Mouse (Mus musculus) mouse embryonic stem cell (cell line): Measurements from ENCODE around the gene Gm29776.

ENCODE experiments used
- in situ Hi-C, 2 experiments: fragments of 300-500 bp; cut with MboI; formaldehyde crosslinking; loops; 1 replicate in 1 of 2; 3 replicates in 1 of 2; pipeline ENCODE4 v1.14.3; 2019 to 2020; ENCODE audit warnings: low sequenced_read_pairs in 2 of 2, low pct_unique_long_range_greater_than_20kb in 1 of 2, mixed read lengths in 1 of 2; ENCODE audit not compliant: unreplicated experiment in 1 of 2

Gene Gm29776

GRCm38 (mm10) chr14:54714617-54715081 is 16.0 kb upstream of the Gm29776 start:
- in situ Hi-C loops: loop anchor here (5.0 to 25.0 kb wide), 2 partner anchors 68 to 98 kb away; partner anchors contain the start of genes Rnf212b (in 1 of the 2) and Slc7a8 (in 1 of the 2)

- in situ Hi-C loops: loop anchor here (5.0 to 25.0 kb wide), 2 partner anchors 68 to 98 kb away; partner anchors contain the start of genes Rnf212b (in 1 of the 2) and Slc7a8 (in 1 of the 2)
These were observed 15.5 kb upstream of the Gm29776 start for GRCm38 (mm10) chr14:54714121-54714520.

- in situ Hi-C loops: loop anchor here (5.0 to 25.0 kb wide), 2 partner anchors 69 to 99 kb away; partner anchors contain the start of genes Rnf212b (in 1 of the 2) and Slc7a8 (in 1 of the 2)
These were observed 14.2 kb upstream of the Gm29776 start for GRCm38 (mm10) chr14:54712861-54713260.

GRCm38 (mm10) chr14:54712074-54712473 is 13.4 kb upstream of the Gm29776 start, which contains the start of gene Cebpe:
TSS of gene Cebpe (minus strand) at chr14:54712174.
- in situ Hi-C loops: loop anchor here (5.0 to 25.0 kb wide), 2 partner anchors 70 to 100 kb away; partner anchors contain the start of genes Rnf212b (in 1 of the 2) and Slc7a8 (in 1 of the 2)

GRCm38 (mm10) chr14:54709054-54709453 is 10.4 kb upstream of the Gm29776 start:
- in situ Hi-C loops: loop anchor here in 1 of 2 experiments (25.0 kb wide), 1 partner anchor 103 kb away; the partner anchor contains the start of gene Rnf212b

- in situ Hi-C loops: loop anchor here in 1 of 2 experiments (25.0 kb wide), 1 partner anchor 106 kb away; the partner anchor contains the start of gene Rnf212b
These were observed 8.1 kb upstream of the Gm29776 start for GRCm38 (mm10) chr14:54706589-54707320.

GRCm38 (mm10) chr14:54705844-54706243 is 7.2 kb upstream of the Gm29776 start:
- in situ Hi-C loops: loop anchor here in 1 of 2 experiments (25.0 kb wide), 1 partner anchor 106 kb away; the partner anchor contains the start of gene Rnf212b

- in situ Hi-C loops: loop anchor here in 1 of 2 experiments (25.0 kb wide), 1 partner anchor 109 kb away; the partner anchor contains the start of gene Rnf212b
These were observed 4.6 kb upstream of the Gm29776 start for GRCm38 (mm10) chr14:54703207-54703606.

- in situ Hi-C loops: loop anchor here in 1 of 2 experiments (25.0 kb wide), 1 partner anchor 111 kb away; the partner anchor contains the start of gene Rnf212b
These were observed 2.7 kb upstream of the Gm29776 start for GRCm38 (mm10) chr14:54701298-54701697.

- in situ Hi-C loops: no loop called here
These were observed 953 bp upstream of the Gm29776 start for GRCm38 (mm10) chr14:54699586-54699985.

GRCm38 (mm10) chr14:54696752-54697151 is 1.9 kb downstream of the Gm29776 start:
- in situ Hi-C loops: no loop called here

- in situ Hi-C loops: no loop called here
These were observed 3.6 kb downstream of the Gm29776 start for GRCm38 (mm10) chr14:54695042-54695441.

GRCm38 (mm10) chr14:54687251-54687650 is 11.4 kb downstream of the Gm29776 start:
- in situ Hi-C loops: no loop called here

- in situ Hi-C loops: no loop called here
These were observed 12.0 kb downstream of the Gm29776 start, which contains the start of gene Acin1 for GRCm38 (mm10) chr14:54686522-54687143. TSS of gene Acin1 (minus strand) at chr14:54686931.

- in situ Hi-C loops: no loop called here
These were observed 12.5 kb downstream of the Gm29776 start, which contains the start of gene 1700123O20Rik for GRCm38 (mm10) chr14:54686063-54686521. TSS of gene 1700123O20Rik (plus strand) at chr14:54686216.

GRCm38 (mm10) chr14:54685471-54685870 is 13.2 kb downstream of the Gm29776 start:
- in situ Hi-C loops: no loop called here

GRCm38 (mm10) chr14:54682396-54682795 is 16.2 kb downstream of the Gm29776 start:
- in situ Hi-C loops: no loop called here

- in situ Hi-C loops: no loop called here
These were observed 19.9 kb downstream of the Gm29776 start for GRCm38 (mm10) chr14:54678657-54679304.
